8 mouse cellular contexts compared by ENCODE assay signal in genomic region chr9:72806731-72807419, GRCm38 (mm10). TPM values are rescaled to one million over a fixed set of nuclear protein-coding genes. Genes with fewer than 3 reads are reported as not detected.
DNase-seq lines count a peak whose midpoint lies in the region; ATAC-seq and TF ChIP-seq lines count a peak whose summit lies in the region.

Gene Prtg (plus strand): TSS chr9:72806874.

- TF ChIP-seq CTCF in E14TG2a.4 (conservative IDR thresholded peaks at IDR 0.05; ENCODE audit: low read length) = no peak
- TF ChIP-seq CTCF in midbrain, postnatal 0 days (IDR thresholded peaks at IDR 0.05) = no peak

- ATAC-seq in heart, embryonic 12.5 days (ENCODE audit: insufficient number of reproducible peaks, low FRiP score) = peak; percentile 81
- peak; percentile 83 for ATAC-seq in midbrain, postnatal 0 days (ENCODE audit: low FRiP score)

- peak within 1 kb of the TSS; percentile 89 for H3K4me2 ChIP-seq in heart, embryonic 12.5 days
- H3K4me2 ChIP-seq in midbrain, postnatal 0 days (ENCODE audit: low read depth, low read length, poor library complexity, severe bottlenecking) = peak within 1 kb of the TSS; percentile 100

- 0 out of 2 replicates have a peak, but pooled peaks cover 3% of the 10 kb centered on the region for H3K36me3 ChIP-seq in E14TG2a.4 (ENCODE audit: insufficient read depth, low read length)
- no peaks in the 10 kb centered on the region for H3K36me3 ChIP-seq in heart, embryonic 12.5 days
- no peaks in the 10 kb centered on the region for H3K36me3 ChIP-seq in midbrain, postnatal 0 days (ENCODE audit: insufficient read depth, low read length)

- peak; percentile 23 to 43 for DNase-seq in adrenal gland, adult 18-20 months (ENCODE audit: low spot score in 2 of 2)
- DNase-seq in adrenal gland, adult 8-10 months = no peak
- DNase-seq in embryo, embryonic 9.5 days (ENCODE audit: extremely low spot score) = peak; percentile 98
- peak; percentile 6 to 11 for DNase-seq in left cerebral cortex, postnatal 25 days (ENCODE audit: low spot score in 2 of 2)
- DNase-seq in midbrain, postnatal 0 days (ENCODE audit: low spot score) = peak; percentile 38
- DNase-seq in thymus, postnatal 14 days = peak; percentile 23

- intact Hi-C loops in left cerebral cortex, postnatal 25 days (cut with DNase I) = loop anchor here (2.0 kb wide), 1 partner anchor 78 kb away; no protein-coding TSS in a partner anchor

- H3K27me3 ChIP-seq in E14TG2a.4 (ENCODE audit: insufficient read depth, low read length) = peaks cover 54% of the 10 kb centered on the region
- H3K27me3 ChIP-seq in heart, embryonic 12.5 days (replicated peaks) = no peaks in the 10 kb centered on the region
- peaks cover 19% of the 10 kb centered on the region; the same call in 1 of the 2 replicates for H3K27me3 ChIP-seq in midbrain, postnatal 0 days (ENCODE audit: insufficient read depth, low read length)

- WGBS in heart, embryonic 12.5 days = under 1% methylated on average over 54 of the region's 57 CpGs
- WGBS in midbrain, postnatal 0 days = under 1% methylated on average over 52 of the region's 57 CpGs

- H3K9ac ChIP-seq in heart, embryonic 12.5 days = peak within 1 kb of the TSS; percentile 84
- H3K9ac ChIP-seq in midbrain, postnatal 0 days (replicated peaks; ENCODE audit: low read length, poor library complexity, severe bottlenecking) = peak within 1 kb of the TSS; percentile 55

- H3K4me1 ChIP-seq in E14TG2a.4 (replicated peaks; ENCODE audit: low read depth, low read length) = peaks cover 71% of the 10 kb centered on the region
- peaks cover 43% of the 10 kb centered on the region for H3K4me1 ChIP-seq in heart, embryonic 12.5 days (replicated peaks)
- H3K4me1 ChIP-seq in midbrain, postnatal 0 days (ENCODE audit: insufficient read depth, low read length) = peaks cover 6% of the 10 kb centered on the region; the same call in 1 of the 2 replicates

- H3K27ac ChIP-seq in heart, embryonic 12.5 days (ENCODE audit: poor library complexity, severe bottlenecking) = peak within 1 kb of the TSS; percentile 90
- no peak within 1 kb of the TSS for H3K27ac ChIP-seq in midbrain, postnatal 0 days (ENCODE audit: low read depth, low read length)

- H3K4me3 ChIP-seq in E14TG2a.4 (replicated peaks; ENCODE audit: low read length) = peak within 1 kb of the TSS; percentile 87
- H3K4me3 ChIP-seq in heart, embryonic 12.5 days = peak within 1 kb of the TSS; percentile 80
- peak within 1 kb of the TSS; percentile 68 for H3K4me3 ChIP-seq in midbrain, postnatal 0 days (ENCODE audit: low read depth, low read length)

- no peaks in the 10 kb centered on the region for H3K9me3 ChIP-seq in E14TG2a.4 (ENCODE audit: low read length)
- no peaks in the 10 kb centered on the region for H3K9me3 ChIP-seq in heart, embryonic 12.5 days (replicated peaks)
- H3K9me3 ChIP-seq in midbrain, postnatal 0 days (ENCODE audit: low read length) = no peaks in the 10 kb centered on the region

RNA-seq across cellular contexts. Expression of gene Prtg, which starts in this region (rescaled TPM):
- total RNA-seq in adrenal gland, adult 18-20 months (2021) = under 1 TPM in 1 of 2 experiments, not detected in 1; 0.07 TPM
- total RNA-seq in adrenal gland, adult 8-10 months (2022) = under 1 TPM; 0.16 to 0.28 (median 0.22) TPM
- polyA plus RNA-seq in heart, embryonic 12.5 days (2016; fragmentation: Nextera tagmentation; extraction: Ambion mirVana) = 2.2 and 2.7 TPM in 2 replicates
- total RNA-seq in left cerebral cortex, postnatal 25 days (2021) = 1 to 10 TPM; 1.1 to 1.7 TPM
- total RNA-seq in midbrain, postnatal 0 days (2014; rRNA removed) = 0.66 and 0.93 TPM in 2 replicates
- polyA plus RNA-seq in midbrain, postnatal 0 days (2015; fragmentation: Nextera tagmentation; extraction: Ambion mirVana) = 0.25 and 0.32 TPM in 2 replicates

Comparison
In these comparisons a context has a peak if more than half of its experiments do, and no peak if none do; other contexts are left out.
1. Peak in DNase-seq in adrenal gland, adult 18-20 months; RNA of the gene not detected or under 1 TPM.
2. Peak in DNase-seq, ATAC-seq, H3K4me3 ChIP-seq, H3K9ac ChIP-seq and H3K4me2 ChIP-seq in midbrain, postnatal 0 days; RNA of the gene not detected or under 1 TPM.